Mouse (Mus musculus) kidney, adult 2 months (tissue): ENCODE results near the gene Map4k4.

Source experiments
- CTCF ChIP-seq: fragments of 200-500 bp; conservative IDR thresholded peaks from 2 replicates; pipeline ENCODE4 v1.5.1; 2011; ENCODE audit warnings: low read depth, mild to moderate bottlenecking, control low read depth, low read length, moderate library complexity, mixed read lengths; ENCODE audit not compliant: insufficient read depth, insufficient read length
- POLR2A ChIP-seq: fragments of 200-500 bp; IDR thresholded peaks from one replicate; pipeline ENCODE4 v1.6.1; 2011; ENCODE audit warnings: low read depth, low read length, control low read depth

GRCm38 (mm10) chr1:39976107-39976506 is 75.4 kb downstream of the Map4k4 start:
- no peak for TF ChIP-seq POLR2A
- no peak for TF ChIP-seq CTCF
